Mouse (Mus musculus) embryonic stem cell, embryonic (primary cell): Measurements from ENCODE around the gene Atrnl1.
"Not testable (repeated sequence)": the region's sequence is repeated elsewhere in the genome, so short reads cannot be mapped to it uniquely, and the experiment has no call there.

ENCODE experiments used
- CTCF ChIA-PET, 4 experiments: fragments of 300-600 bp in 2 of 4; fragments of 350-600 bp in 2 of 4; sonication (Branson Sonifier 250); formaldehyde crosslinking; loops; one replicate each; lab custom pipeline; 2022; ENCODE audit warnings: inconsistent platforms in 2 of 4; lab: Charles Lee
- POLR2A ChIA-PET, 4 experiments: fragments of 300-600 bp in 2 of 4; fragments of 350-600 bp in 2 of 4; sonication (Branson Sonifier 250); formaldehyde crosslinking; loops; one replicate each; lab custom pipeline; 2022; ENCODE audit warnings: antibody characterized with exemption in 4 of 4, inconsistent platforms in 1 of 4; lab: Charles Lee

Atrnl1 gene

DNA sequence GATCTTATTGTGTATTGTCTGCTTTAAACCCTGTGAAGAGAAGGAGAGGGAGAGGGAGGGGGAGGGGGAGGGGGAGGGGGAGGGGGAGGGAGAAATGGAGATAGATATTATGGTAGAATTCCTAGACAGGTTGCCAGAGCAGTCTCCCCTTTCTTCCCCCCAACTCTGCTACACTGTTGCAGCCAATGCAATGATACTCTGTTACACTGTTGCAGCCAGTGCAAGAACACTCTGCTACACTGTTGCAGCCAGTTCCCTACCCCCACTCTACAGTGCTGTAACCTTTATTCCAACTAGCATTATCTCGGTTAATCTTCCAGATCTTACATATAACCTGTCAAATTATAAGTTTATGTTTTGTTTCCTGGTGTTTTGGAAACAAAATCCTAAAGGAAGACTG lies 400.8 kb downstream of the Atrnl1 start:
- ChIA-PET POLR2A (no interaction called here), CTCF (no interaction called here)

DNA sequence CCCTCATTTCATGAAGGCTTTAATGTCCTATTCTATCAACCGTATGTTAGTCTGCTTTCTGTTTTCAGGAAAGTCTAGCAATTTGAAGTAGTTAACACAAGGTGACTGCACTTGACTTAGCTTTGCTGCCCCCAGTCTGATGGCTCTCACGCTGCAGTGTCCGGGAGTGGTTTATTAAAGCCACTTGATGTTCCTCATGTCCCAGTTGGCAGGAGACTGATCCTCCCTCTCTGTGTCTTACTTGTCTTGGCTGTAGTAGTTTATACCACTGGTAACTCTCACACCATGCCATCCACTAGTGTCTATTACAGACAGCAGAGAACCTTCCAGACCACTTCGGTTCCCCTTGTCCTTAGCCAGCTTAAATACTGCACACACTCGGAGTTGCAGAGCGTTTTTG lies 404.9 kb downstream of the Atrnl1 start:
- ChIA-PET POLR2A (no interaction called here), CTCF (interaction anchor here in 1 of 4 experiments (1.1 kb wide), 1 partner anchor 17 kb away, joined by 3 read pairs; no protein-coding TSS in a partner anchor)

DNA sequence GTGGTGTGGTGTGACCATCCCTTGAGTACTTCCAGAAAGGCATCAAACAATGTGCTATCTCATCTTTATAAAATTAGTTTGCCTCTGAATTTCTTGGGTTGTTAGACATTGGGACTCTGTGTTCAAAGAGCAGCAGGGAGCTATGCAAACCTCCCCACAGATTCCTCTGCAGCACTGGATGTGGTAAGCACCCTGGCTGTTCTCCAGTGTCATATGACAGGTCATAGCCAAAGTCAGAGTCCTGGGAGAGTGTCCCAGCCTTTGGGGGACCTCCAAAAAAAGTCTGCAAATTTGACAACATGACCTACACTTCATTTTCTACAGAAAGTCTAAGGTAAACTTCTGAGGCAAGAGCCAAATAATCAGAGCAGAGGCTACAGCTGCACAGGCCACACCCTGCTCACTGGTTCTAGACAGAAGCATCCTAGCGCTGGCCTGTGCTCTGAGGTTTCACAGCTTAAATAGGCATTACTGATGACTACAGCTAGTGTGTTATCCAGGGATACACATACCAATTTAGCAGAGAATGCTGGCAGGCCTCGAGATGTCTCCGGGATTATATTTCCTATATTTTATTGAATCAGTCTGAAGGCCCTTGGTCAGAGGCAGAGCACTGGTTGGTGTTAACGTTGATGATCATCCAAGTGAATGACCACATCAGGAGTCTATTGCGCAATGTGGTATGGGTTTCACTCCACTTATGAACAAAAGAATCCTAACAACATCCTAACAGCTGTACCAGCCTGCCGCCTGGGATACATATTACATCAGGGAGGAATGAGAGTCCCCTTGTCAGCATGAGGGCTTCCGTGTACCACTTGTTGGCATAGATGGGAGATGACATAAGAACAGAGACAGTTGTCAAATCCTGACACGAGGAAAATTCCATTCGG lies 406.0 kb downstream of the Atrnl1 start:
- POLR2A ChIA-PET: no interaction called here

DNA sequence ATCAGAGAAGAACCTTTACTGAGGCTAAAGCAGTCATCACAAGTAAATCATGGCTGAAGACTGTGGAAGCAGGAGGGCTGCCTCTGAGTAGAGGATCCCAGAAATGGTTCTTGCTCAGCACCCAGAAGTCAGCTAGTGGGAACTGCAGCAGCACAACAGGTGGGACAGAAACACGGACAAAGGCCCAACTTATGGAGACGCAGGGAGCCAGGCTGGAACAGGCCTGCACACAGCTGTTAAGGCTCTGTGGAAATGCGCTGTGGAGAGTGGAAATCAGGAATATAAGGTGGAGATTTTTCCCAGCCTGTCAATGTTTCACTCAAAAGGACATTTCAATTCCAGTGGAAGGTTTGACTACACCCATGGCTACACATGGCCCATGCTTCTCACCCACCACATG lies 406.6 kb downstream of the Atrnl1 start:
- POLR2A ChIA-PET: no interaction called here
- CTCF ChIA-PET: no interaction called here

More for the DNA sequence above, 406.0 kb downstream of the Atrnl1 start:
- CTCF ChIA-PET: interaction anchor here in 1 of 4 experiments (0.6 kb wide), 1 partner anchor 19 kb away, joined by 3 read pairs; no protein-coding TSS in a partner anchor

DNA sequence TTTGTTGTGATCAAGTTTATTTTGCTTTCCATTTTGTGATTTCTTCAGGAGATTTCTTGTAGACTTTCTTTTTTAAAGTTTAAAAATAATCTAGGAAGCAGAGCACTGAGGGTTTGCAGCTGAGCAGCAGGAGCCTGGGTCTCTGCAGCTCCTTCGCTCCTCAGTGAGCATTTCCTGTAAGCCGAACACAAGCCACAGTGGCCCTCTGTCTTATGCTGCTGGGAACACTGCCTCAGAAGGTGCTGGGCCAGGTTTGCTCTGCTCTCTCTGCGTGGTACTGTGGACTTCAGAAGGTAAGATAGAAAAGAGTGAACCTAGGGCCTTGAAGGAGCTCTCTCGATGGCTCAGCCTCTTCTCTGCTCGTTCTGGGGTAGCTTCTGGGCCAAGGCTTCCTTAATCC lies 407.9 kb downstream of the Atrnl1 start:
- ChIA-PET CTCF (interaction anchor here in 1 of 4 experiments (0.7 kb wide), 1 partner anchor 20 kb away, joined by 3 read pairs; no protein-coding TSS in a partner anchor), POLR2A (interaction anchor here in 1 of 4 experiments (0.6 kb wide), 1 partner anchor 324 kb away, joined by 3 read pairs; no protein-coding TSS in a partner anchor)

DNA sequence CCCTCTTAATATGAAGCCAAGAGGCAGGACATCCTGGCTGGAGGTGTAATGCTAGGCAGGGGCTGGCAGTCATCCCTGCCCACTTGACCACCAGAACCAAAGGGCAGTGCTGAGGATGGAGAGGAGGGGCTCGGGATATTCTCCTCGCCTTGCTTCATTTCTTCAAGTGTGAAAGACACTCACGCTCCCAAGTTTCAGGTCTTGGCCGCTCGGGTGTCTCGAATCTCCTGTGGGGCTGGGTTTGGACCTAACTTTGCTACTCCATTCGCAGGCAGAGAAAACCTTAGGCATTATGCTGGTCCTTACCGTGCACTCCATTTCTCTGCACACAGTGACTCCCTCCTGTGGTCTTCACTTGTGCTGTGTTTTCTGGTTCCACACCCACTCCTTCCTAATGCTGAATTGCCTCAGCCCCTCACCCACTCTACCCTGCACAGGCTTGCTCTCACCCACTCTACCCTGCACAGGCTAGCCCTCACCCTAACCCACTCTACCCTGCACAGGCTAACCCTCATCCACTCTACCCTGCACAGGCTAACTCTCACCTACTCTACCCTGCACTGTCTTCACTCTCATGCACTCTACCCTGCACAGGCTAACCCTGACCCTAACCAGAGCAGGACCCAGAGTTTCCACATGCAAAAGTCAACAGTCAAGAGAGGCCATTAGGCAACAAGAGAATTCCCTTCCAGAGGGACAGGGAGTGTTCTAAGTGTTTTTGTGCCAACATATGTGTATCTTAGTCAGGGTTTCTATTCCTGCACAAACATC lies 410.9 kb downstream of the Atrnl1 start:
- ChIA-PET CTCF (no interaction called here), POLR2A (interaction anchor here in 1 of 4 experiments (0.7 kb wide), 1 partner anchor 324 kb away, joined by 3 read pairs; no protein-coding TSS in a partner anchor)

DNA sequence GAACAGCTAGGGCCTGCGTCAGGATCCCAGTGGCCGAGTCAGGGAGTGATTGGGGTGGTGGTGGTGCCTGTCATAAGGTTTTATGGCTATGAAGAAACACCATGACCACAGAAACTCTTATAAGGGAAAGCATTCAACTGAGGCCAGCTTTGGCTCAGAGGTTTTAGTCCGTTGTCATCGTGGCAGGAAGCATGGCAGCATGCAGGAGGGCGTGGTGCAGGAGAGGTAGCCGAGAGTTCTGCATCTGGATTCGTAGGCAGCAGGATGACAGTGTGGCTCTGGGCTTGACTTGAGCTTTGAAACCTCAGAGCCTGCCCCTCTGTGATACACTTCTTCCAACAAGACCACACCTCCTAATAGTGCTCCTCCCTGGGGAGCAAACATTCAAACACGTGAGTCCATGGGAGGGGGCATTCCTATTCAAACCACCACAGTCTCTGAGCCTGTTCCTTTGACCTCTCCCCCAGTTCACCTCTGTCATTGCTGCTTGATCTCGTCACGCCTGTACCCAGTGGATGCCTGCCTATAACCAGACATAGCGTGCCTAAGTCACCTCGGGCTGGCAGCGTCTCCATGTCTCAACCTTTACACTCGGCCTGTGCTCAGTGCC lies 412.5 kb downstream of the Atrnl1 start:
- CTCF ChIA-PET: no interaction called here
- POLR2A ChIA-PET: no interaction called here

DNA sequence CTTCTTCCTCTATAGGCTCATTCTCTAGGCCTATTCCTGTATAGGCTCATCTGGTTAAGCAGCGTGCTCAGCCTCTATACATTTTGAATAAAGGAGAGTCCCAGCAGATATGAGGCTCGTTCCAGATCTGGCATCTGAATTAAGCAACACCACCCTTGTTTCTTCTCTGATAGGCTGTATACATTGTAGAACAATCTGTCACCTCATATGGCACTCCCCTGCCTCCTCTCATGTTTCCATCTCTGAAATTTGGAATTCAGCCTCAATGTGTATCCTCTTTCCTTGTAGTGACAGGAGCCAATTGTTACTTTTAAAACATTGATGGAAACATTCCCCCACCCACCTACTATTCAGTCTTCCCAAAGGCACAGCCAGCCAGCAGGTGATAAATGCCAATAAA lies 414.2 kb downstream of the Atrnl1 start:
- CTCF ChIA-PET: no interaction called here
- POLR2A ChIA-PET: no interaction called here

DNA sequence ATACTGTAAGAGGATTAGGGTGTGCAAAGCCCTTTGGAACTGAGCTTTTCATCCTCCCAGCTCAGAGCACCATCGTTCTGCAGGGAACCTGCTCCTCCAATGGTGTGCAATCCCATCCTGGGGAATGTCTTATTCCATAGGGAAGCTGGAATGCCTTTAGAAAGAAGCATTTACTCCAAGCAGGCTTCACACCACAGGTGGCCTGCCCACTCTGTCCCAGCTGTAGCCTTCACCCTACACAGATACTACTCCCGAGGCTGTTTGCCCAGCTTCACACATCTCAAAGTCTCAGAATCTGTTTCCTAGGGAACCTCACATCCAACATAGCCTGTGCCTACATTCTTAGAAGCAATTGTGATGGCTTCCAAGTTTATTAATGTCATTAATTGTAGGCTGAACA lies 418.8 kb downstream of the Atrnl1 start:
- ChIA-PET POLR2A (no interaction called here), CTCF (no interaction called here)

DNA sequence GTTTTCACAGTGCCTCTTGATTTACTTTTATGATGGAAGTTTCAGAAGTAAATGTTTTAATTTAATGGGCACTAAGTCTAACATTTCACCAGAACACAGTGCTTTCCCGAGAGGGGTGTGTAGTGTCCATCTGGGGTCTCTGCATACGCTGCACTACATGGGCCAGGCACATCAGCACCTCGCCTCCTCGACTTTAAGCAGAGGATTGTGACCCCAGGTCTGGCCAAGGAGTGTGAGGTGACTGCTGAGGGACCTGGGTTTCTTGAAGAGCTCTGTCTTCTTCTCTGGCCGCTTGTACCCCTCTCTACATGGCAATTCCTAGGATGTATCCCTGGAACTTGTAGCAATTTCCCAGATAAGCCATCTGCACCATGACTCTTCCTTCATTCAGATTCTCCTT lies 422.4 kb downstream of the Atrnl1 start:
- CTCF ChIA-PET: no interaction called here
- POLR2A ChIA-PET: no interaction called here

DNA sequence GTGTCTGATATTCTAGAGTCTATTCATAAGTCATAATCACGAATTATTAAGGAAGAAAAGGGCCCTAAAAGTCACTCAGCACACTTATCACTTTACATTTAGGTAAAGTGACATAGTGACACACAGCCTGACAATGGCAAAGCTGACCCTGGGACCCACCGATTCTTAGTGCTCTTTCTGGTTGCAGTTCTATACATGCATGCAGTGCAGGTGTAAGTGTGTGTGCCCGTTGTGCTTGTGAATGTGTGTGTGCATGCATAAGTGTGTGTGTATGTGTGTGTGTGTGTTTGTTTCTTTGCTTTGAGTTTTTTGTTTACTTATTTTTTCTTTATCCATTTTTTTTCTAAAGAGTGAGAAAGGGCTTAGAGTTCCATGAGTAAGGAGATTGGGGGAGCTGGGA lies 425.3 kb downstream of the Atrnl1 start:
- POLR2A ChIA-PET: no interaction called here
- CTCF ChIA-PET: no interaction called here

DNA sequence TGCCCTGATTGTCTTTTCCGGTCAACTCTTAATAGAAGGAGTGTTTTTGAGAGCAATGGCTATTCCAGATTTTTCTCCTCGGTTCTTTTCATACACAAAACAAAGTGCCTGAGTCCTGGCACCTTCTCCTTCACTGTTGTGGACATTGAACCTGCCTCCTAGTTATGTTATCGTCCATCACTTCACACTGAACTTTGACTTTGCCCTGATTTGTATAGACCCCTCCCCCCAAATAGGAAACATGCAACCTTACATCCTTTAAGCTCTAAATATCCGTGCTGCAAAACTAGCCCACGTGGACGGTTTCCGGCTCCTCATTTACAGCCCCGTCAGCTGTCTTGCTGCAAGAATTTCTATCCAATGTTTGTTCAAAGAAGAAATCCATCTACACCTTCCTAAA lies 432.3 kb downstream of the Atrnl1 start:
- CTCF ChIA-PET: no interaction called here
- POLR2A ChIA-PET: interaction anchor here in 1 of 4 experiments (0.6 kb wide), 1 partner anchor 119 kb away, joined by 3 read pairs; no protein-coding TSS in a partner anchor

DNA sequence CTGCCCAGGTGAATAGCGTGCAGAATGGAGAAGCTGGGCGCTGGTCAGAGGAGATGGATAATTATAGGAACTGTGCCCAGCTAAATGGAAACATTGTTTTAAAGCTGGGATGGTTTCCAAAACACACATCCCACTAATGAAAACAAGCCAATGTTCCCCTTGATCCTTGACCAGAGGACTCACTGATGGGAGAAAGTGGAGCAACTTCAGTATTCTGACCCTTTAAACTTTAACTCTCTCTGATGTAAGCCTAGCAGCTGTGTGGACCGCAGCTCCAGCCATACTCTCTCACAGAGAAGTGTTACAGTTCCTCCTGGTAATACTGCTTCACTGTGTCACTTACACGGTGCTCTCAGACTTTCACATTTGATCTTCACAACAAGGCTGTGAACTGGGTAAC lies 432.7 kb downstream of the Atrnl1 start:
- CTCF ChIA-PET: no interaction called here
- POLR2A ChIA-PET: interaction anchor here in 1 of 4 experiments (0.6 kb wide), 1 partner anchor 118 kb away, joined by 3 read pairs; no protein-coding TSS in a partner anchor

DNA sequence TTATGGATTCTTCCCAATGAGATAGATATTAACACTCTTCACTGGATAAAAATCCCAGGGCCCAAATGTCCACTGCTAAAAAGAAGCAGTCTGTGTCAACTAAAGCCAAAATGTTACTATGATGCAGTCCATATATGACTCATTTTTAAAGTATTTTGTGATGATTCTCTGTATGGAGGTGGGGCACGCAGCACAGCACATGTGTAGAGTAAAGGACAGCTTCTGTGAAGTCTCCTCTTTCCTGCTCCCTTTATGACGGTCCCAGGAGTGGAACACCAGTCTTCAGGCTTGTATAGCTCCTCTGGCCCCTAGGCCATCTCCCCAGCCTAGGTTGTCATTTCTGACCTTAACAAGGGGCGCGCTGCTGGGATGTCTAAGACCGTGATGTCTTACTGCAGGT lies 434.0 kb downstream of the Atrnl1 start:
- CTCF ChIA-PET: no interaction called here
- POLR2A ChIA-PET: no interaction called here

DNA sequence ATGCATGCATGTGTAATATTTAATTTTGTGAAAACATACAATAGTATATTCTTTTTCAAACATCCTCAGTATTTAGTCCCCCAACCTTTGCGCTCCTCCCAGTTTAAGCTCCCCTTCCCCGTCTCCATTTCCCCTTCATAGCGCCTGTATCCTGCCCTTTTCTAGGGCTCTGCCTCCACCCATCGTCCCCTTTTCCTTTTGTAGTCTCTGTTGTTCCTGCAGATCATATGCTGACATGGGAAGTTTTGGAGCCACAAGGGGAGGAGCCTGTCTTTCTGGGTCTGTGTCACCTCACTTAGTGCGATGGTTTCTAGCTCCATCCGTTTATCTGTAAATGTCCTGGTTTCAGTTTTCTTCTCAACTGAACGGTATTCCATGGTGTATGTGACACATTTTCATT lies 435.8 kb downstream of the Atrnl1 start:
- ChIA-PET POLR2A (interaction anchor here in 1 of 4 experiments (0.9 kb wide), 1 partner anchor 12 kb away, joined by 4 read pairs; no protein-coding TSS in a partner anchor), CTCF (no interaction called here)

DNA sequence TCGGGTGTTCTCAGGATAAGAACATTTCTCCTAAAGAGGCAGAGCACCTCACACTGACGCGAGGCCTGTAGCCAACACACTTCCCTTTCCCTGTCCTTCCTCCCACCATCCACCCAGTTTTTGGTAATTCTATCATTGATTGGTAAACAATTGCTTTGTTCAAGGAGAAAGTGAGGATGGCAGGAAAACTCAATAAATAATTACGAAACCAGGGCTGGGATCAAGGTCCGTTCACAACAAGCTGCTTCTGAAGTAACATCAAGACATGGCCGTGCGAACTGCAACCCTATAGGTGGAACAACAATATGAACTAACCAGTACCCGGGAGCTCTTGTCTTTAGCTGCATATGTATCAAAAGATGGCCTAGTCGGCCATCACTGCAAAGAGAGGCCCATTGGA lies 439.6 kb downstream of the Atrnl1 start:
- CTCF ChIA-PET, POLR2A ChIA-PET: not testable (repeated sequence)

DNA sequence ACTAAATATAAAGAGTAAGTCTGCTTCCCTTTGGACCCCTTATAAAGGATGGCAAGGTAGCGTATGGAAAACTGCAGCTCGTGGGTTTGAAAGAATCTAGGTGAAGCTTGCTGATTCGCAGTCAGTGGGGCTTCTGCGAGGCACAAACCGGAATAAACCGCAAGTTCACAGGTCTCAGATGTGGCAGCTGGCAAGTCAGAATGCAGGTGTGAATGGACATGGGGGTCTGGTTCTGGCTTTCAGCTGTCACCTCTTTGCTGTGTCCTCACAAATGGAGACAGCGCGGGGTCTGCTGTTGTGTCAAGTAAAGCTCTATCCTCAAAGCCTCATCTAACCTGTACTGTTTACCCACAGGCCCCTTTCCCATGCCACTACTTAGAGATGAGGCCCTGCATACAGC lies 440.2 kb downstream of the Atrnl1 start:
- POLR2A ChIA-PET: no interaction called here
- CTCF ChIA-PET: no interaction called here

DNA sequence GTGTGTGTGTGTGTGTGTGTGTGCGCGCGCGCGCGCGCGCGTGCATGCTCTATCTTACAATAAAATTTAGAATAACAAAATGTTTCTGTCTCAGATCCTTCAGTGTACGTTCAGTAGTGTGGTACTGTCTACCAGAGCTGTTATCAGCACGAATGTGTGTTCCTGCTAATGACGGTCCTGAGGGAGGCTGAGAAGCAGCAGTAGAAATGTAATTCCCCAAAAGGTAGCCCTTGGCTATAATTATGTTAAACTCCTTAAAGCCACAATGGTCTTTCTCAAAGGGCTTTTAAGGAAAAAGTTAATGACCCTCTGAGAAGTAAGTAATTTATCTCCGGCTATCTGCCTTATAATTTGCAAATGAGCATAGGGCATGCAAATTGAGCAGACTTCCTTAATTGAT lies 441.1 kb downstream of the Atrnl1 start:
- ChIA-PET CTCF (interaction anchor here in 1 of 4 experiments (0.7 kb wide), 1 partner anchor 610 kb away, joined by 4 read pairs; no protein-coding TSS in a partner anchor), POLR2A (no interaction called here)

DNA sequence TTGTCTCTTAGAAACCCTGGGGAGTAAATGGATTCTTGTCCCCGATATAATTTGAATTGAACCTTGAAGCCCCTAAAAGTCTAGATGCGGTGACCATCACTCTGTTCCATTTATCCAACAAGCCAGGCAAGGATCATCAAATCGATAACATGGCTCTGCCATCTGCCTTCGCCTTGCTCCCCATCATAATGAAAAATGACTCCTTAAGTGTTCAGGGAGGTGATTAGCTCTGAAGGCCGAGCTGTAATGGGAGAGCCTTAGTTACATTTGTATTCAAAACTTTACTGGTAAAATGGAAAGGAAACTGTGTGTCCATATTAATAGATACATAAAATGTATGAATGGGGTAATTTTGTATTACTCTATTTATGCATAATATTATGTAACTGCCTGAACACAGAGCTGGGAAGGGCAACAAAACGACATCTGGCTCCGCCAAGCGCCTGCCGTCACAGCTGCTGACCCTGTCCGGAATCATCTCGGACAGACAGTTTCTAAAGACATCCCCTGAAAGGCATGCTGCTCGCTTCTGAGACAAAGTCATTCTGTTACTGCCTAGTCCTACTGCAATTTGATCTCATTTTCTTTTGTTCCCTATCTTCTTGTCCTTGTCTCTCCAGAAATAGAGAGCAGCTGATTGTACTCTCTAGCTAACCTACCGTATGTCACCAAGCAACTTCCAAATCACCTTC lies 441.8 kb downstream of the Atrnl1 start:
- POLR2A ChIA-PET: no interaction called here
- CTCF ChIA-PET: interaction anchor here in 1 of 4 experiments (0.7 kb wide), 1 partner anchor 609 kb away, joined by 4 read pairs; no protein-coding TSS in a partner anchor
